Mouse (Mus musculus) myocyte (in vitro differentiated cells): ENCODE measurements around the gene Gm20388. TPM values are rescaled to one million over a fixed set of nuclear protein-coding genes. Genes with fewer than 3 reads are reported as not detected.

ENCODE experiments used
- H3K27me3 ChIP-seq: one replicate; pipeline ENCODE4 v1.6.1; 2011; ENCODE audit not compliant: control insufficient read depth, insufficient read depth, insufficient read length
- H3K36me3 ChIP-seq: one replicate; pipeline ENCODE4 v1.6.1; 2011; ENCODE audit not compliant: control insufficient read depth, insufficient read depth
- H3K4me2 ChIP-seq: one replicate; pipeline ENCODE4 v1.6.1; 2011; ENCODE audit warnings: low read depth, control low read depth
- H3K4me3 ChIP-seq: one replicate; pipeline ENCODE4 v1.5.1; 2011; ENCODE audit warnings: mild to moderate bottlenecking, control low read depth, moderate library complexity
- H3K79me2 ChIP-seq: one replicate; pipeline ENCODE4 v1.6.1; 2011; ENCODE audit not compliant: control insufficient read depth, insufficient read depth
- H3ac ChIP-seq: one replicate; pipeline ENCODE4 v1.6.1; 2011; ENCODE audit not compliant: control insufficient read depth, insufficient read length
- CEBPB ChIP-seq: IDR thresholded peaks from 2 replicates; pipeline ENCODE4 v1.6.1; 2011; ENCODE audit warnings: mild to moderate bottlenecking, moderate library complexity; ENCODE audit not compliant: poor library complexity, insufficient read depth, severe bottlenecking
- E2F4 ChIP-seq: IDR thresholded peaks from one replicate; pipeline ENCODE4 v1.6.1; 2011; ENCODE audit warnings: mild to moderate bottlenecking, control low read depth, moderate library complexity; ENCODE audit not compliant: insufficient read depth
- MAX ChIP-seq: IDR thresholded peaks from one replicate; pipeline ENCODE4 v1.6.1; 2011; ENCODE audit warnings: low read depth, mild to moderate bottlenecking, control low read depth
- MYOD1 ChIP-seq, 3 experiments: IDR thresholded peaks; one replicate each; pipeline ENCODE4 v1.6.1; 2011; ENCODE audit warnings: control low read depth in 2 of 3, low read depth in 2 of 3, mild to moderate bottlenecking in 2 of 3, moderate library complexity in 1 of 3; ENCODE audit not compliant: insufficient read length in 2 of 3, control insufficient read depth in 1 of 3
- MYOG ChIP-seq, 3 experiments: IDR thresholded peaks; one replicate each; pipeline ENCODE4 v1.6.1; 2011; ENCODE audit warnings: control low read depth in 2 of 3, low read depth in 2 of 3, mild to moderate bottlenecking in 2 of 3; ENCODE audit not compliant: insufficient read length in 2 of 3, control insufficient read depth in 1 of 3, insufficient read depth in 1 of 3
- POLR2A ChIP-seq: IDR thresholded peaks from one replicate; pipeline ENCODE4 v1.6.1; 2011; ENCODE audit warnings: low read depth, mild to moderate bottlenecking, control low read depth, moderate library complexity; ENCODE audit not compliant: insufficient read length
- POLR2AphosphoS2 ChIP-seq: IDR thresholded peaks from one replicate; pipeline ENCODE4 v1.6.1; 2011; ENCODE audit warnings: low read depth, control low read depth; ENCODE audit not compliant: insufficient read length
- REST ChIP-seq: IDR thresholded peaks from one replicate; pipeline ENCODE4 v1.6.1; 2011; ENCODE audit warnings: mild to moderate bottlenecking, control low read depth, moderate library complexity; ENCODE audit not compliant: insufficient read depth, insufficient read length
- SRF ChIP-seq: IDR thresholded peaks from one replicate; pipeline ENCODE4 v1.6.1; 2011; ENCODE audit warnings: low read depth; ENCODE audit not compliant: control insufficient read depth, insufficient read length
- TCF12 ChIP-seq: IDR thresholded peaks from one replicate; pipeline ENCODE4 v1.6.1; 2011; ENCODE audit warnings: mild to moderate bottlenecking, control low read depth; ENCODE audit not compliant: poor library complexity, insufficient read depth, severe bottlenecking
- TCF3 ChIP-seq: IDR thresholded peaks from one replicate; pipeline ENCODE4 v1.6.1; 2011; ENCODE audit warnings: low read depth, control low read depth; ENCODE audit not compliant: insufficient read length
- USF1 ChIP-seq: IDR thresholded peaks from one replicate; pipeline ENCODE4 v1.6.1; 2011; ENCODE audit warnings: low read depth, mild to moderate bottlenecking, control low read depth, moderate library complexity
- polyA plus RNA-seq: library from polyadenylated mRNA; unstranded; fragments of >200 nt; fragmentation: generic; extraction: Trizol; gene quantifications from one replicate; pipeline ENCODE4 v1.2.1, GENCODE M21; 2012; ENCODE audit warnings: missing spikeins

The Gm20388 gene
- polyA plus RNA-seq, 1 experiment, result 15.3 TPM

GRCm38 (mm10) chr8:122344219-122344618, 2433.6 kb downstream of the Gm20388 start:
- H3ac ChIP-seq, result no peak overlapping the region
- peak overlapping the region; percentile 97 for H3K4me2 ChIP-seq
- peak overlapping the region; percentile 17 for H3K4me3 ChIP-seq
- no peaks in the 10 kb centered on the region for H3K79me2 ChIP-seq
- no peaks in the 10 kb centered on the region for H3K36me3 ChIP-seq
- TF ChIP-seq TCF3 (no peak), USF1 (no peak), E2F4 (no peak), REST (no peak), POLR2A (peak; percentile 47), POLR2AphosphoS2 (peak; percentile 7), TCF12 (no peak), MYOG (IDR thresholded peaks at IDR 0.05; ENCODE audit: control insufficient read depth in 1 of 3, insufficient read depth in 1 of 3, insufficient read length in 2 of 3, low read depth in 2 of 3) (no peak), MYOD1 (IDR thresholded peaks at IDR 0.05; ENCODE audit: control insufficient read depth in 1 of 3, insufficient read length in 2 of 3, low read depth in 2 of 3) (no peak)
- no peaks in the 10 kb centered on the region for H3K27me3 ChIP-seq

- no peaks in the 10 kb centered on the region for H3K27me3 ChIP-seq
- peak overlapping the region; percentile 17 for H3K4me3 ChIP-seq
- no peaks in the 10 kb centered on the region for H3K79me2 ChIP-seq
- peak overlapping the region; percentile 57 for H3K4me2 ChIP-seq
- no peak overlapping the region for H3ac ChIP-seq
- H3K36me3 ChIP-seq, result no peaks in the 10 kb centered on the region
- TF ChIP-seq MYOG (IDR thresholded peaks at IDR 0.05; ENCODE audit: control insufficient read depth in 1 of 3, insufficient read depth in 1 of 3, insufficient read length in 2 of 3, low read depth in 2 of 3) (peak in 1 of 3 experiments; percentile 33), TCF3 (no peak), MYOD1 (IDR thresholded peaks at IDR 0.05; ENCODE audit: control insufficient read depth in 1 of 3, insufficient read length in 2 of 3, low read depth in 2 of 3) (peak in 1 of 3 experiments; percentile 64), SRF (no peak), USF1 (peak; percentile 10), E2F4 (no peak), TCF12 (no peak), POLR2AphosphoS2 (peak; percentile 29)
These were observed 2434.8 kb downstream of the Gm20388 start for GRCm38 (mm10) chr8:122345181-122346095.

- Histone ChIP-seq H3K4me3 (no peak overlapping the region), H3ac (no peak overlapping the region), H3K27me3 (no peaks in the 10 kb centered on the region), H3K36me3 (no peaks in the 10 kb centered on the region), H3K79me2 (no peaks in the 10 kb centered on the region), H3K4me2 (peak overlapping the region; percentile 47)
- TF ChIP-seq CEBPB, result no peak
- TF ChIP-seq USF1, result peak; percentile 92
These were observed 2437.3 kb downstream of the Gm20388 start for GRCm38 (mm10) chr8:122347811-122348552.

GRCm38 (mm10) chr8:122349357-122350297, 2439.0 kb downstream of the Gm20388 start:
- no peaks in the 10 kb centered on the region for H3K36me3 ChIP-seq
- H3K4me2 ChIP-seq, result no peak overlapping the region
- no peaks in the 10 kb centered on the region for H3K79me2 ChIP-seq
- H3K27me3 ChIP-seq, result no peaks in the 10 kb centered on the region
- TF ChIP-seq TCF3 (no peak), POLR2AphosphoS2 (no peak), TCF12 (no peak), SRF (no peak), MYOG (IDR thresholded peaks at IDR 0.05; ENCODE audit: control insufficient read depth in 1 of 3, insufficient read depth in 1 of 3, insufficient read length in 2 of 3, low read depth in 2 of 3) (no peak), REST (no peak), USF1 (no peak), MYOD1 (IDR thresholded peaks at IDR 0.05; ENCODE audit: control insufficient read depth in 1 of 3, insufficient read length in 2 of 3, low read depth in 2 of 3) (no peak), MAX (no peak)
- H3ac ChIP-seq, result no peak overlapping the region
- H3K4me3 ChIP-seq, result no peak overlapping the region
